Mouse (Mus musculus): ENCODE results near the gene Slf2. TPM values are rescaled to one million over a fixed set of nuclear protein-coding genes. Genes with fewer than 3 reads are reported as not detected.

Slf2 gene
- total and polyA plus RNA-seq, 3 experiments: 30.2 to 109 (median 35.4) TPM

- Histone ChIP-seq H3K27ac (ENCODE audit: control insufficient read depth, low read depth, low read length) (peak within 1 kb of the TSS; percentile 75), H3K36me3 (ENCODE audit: control insufficient read depth in 1 of 2, insufficient read depth in 2 of 2, low read length in 2 of 2) (peaks cover 0 to 7% of the 10 kb centered on the region in 2 experiments; a peak in 2 of 4 replicates), H3K4me1 (ENCODE audit: control insufficient read depth in 1 of 2, insufficient read depth in 2 of 2, low read length in 2 of 2) (peaks cover 6 to 12% of the 10 kb centered on the region in 2 experiments), H3K27me3 (ENCODE audit: control insufficient read depth in 1 of 2, insufficient read depth in 2 of 2, low read length in 2 of 2) (no peaks in the 10 kb centered on the region), H3K79me2 (ENCODE audit: control insufficient read depth, insufficient read depth, low read length, poor library complexity) (no peaks in the 10 kb centered on the region; the same call in 1 of the 2 replicates), H3K9ac (ENCODE audit: control insufficient read depth, low read depth, low read length, poor library complexity, severe bottlenecking) (peak within 1 kb of the TSS; percentile 63), H3K4me3 (ENCODE audit: control insufficient read depth in 1 of 2, insufficient read depth in 1 of 2, low read depth in 2 of 2, low read length in 2 of 2) (peak within 1 kb of the TSS; percentile 69 to 93), H3K9me3 (replicated peaks; ENCODE audit: insufficient read depth, low read length) (no peaks in the 10 kb centered on the region)
- peak; percentile 82 for DNase-seq (ENCODE audit: low read depth, low spot score)
- TF ChIP-seq BHLHE40 (IDR thresholded peaks at IDR 0.05; ENCODE audit: borderline replicate concordance, low read depth, low read length): peak; percentile 95
- 0 out of 2 replicates have a peak, but pooled peaks have one; percentile 42 for TF ChIP-seq GATA1 (IDR thresholded peaks at IDR 0.05; ENCODE audit: low read depth, low read length)
- peak; percentile 96 for TF ChIP-seq USF1 (IDR thresholded peaks at IDR 0.05; ENCODE audit: low read depth, low read length)
- TF ChIP-seq ZNF384 (IDR thresholded peaks at IDR 0.05; ENCODE audit: low read depth, low read length): no peak
- TF ChIP-seq RAD21 (IDR thresholded peaks at IDR 0.05; ENCODE audit: low read depth, low read length): no peak
- peak; percentile 17; the same call in 1 of the 2 replicates for TF ChIP-seq TCF12 (IDR thresholded peaks at IDR 0.05; ENCODE audit: low read depth, low read length)
- TF ChIP-seq POLR2A (IDR thresholded peaks at IDR 0.05; ENCODE audit: control insufficient read depth in 1 of 2, insufficient read depth in 1 of 2, low read depth in 1 of 2, low read length in 2 of 2, poor library complexity in 1 of 2): 0 out of 4 replicates have a peak, but pooled peaks of 1 of the 2 experiments have one; percentile 13
- TF ChIP-seq MAX (IDR thresholded peaks at IDR 0.05; ENCODE audit: low read length): peak; percentile 39; the same call in 1 of the 2 replicates
- peak; percentile 48; the same call in 1 of the 2 replicates for TF ChIP-seq ELF1 (IDR thresholded peaks at IDR 0.05; ENCODE audit: low read depth, low read length)
- peak; percentile 47 for TF ChIP-seq SIN3A (IDR thresholded peaks at IDR 0.05; ENCODE audit: low read length)
- TF ChIP-seq SMC3 (IDR thresholded peaks at IDR 0.05; ENCODE audit: low read depth, low read length): no peak
- peak in 1 of 2 experiments; percentile 76; a peak in 2 of 4 replicates for TF ChIP-seq USF2 (IDR thresholded peaks at IDR 0.05; ENCODE audit: borderline replicate concordance in 1 of 2, insufficient read depth in 1 of 2, low read depth in 1 of 2, low read length in 2 of 2)
- TF ChIP-seq ETS1 (IDR thresholded peaks at IDR 0.05; ENCODE audit: low read depth, low read length): peak; percentile 69
Measured at GRCm38 (mm10) chr19:45014335-45014971, 83.5 kb downstream of the Slf2 start, which contains the start of gene Lzts2. TSS of gene Lzts2 (plus strand) at chr19:45014414.

DNA sequence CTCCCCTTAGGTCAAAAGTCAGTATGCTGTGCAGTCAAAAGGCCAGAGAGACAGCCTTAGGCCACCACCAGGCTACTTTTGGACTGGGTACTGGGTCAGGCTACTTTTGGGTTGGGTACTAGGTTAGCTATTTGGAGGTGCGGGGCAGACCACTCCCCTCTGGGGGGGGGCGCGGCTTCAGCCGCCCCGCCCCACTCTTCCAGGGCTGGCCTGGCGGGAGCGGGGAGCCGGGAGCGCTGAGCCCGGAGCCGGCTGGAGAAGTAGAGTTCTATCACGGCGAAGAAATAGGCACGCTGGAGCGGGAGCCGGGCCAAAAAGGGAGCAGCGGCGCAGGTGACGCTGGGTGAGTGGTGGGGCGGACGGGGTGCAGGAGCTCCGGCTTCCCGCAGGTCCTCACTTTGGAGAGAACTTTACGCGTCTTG lies 84.0 kb downstream of the Slf2 start:
- DNase-seq (ENCODE audit: low read depth, low spot score): peak; percentile 70

More for the DNA sequence above, 84.0 kb downstream of the Slf2 start:
- H3K4me3 ChIP-seq (ENCODE audit: control insufficient read depth in 1 of 2, insufficient read depth in 1 of 2, low read depth in 2 of 2, low read length in 2 of 2): peak overlapping the region; percentile 69 to 93
- H3K9ac ChIP-seq (ENCODE audit: control insufficient read depth, low read depth, low read length, poor library complexity, severe bottlenecking): peak overlapping the region; percentile 63
- peaks cover 0 to 7% of the 10 kb centered on the region in 2 experiments; a peak in 2 of 4 replicates for H3K36me3 ChIP-seq (ENCODE audit: control insufficient read depth in 1 of 2, insufficient read depth in 2 of 2, low read length in 2 of 2)
- TF ChIP-seq POLR2AphosphoS2 (IDR thresholded peaks at IDR 0.05; ENCODE audit: low read length) (no peak), SIN3A (IDR thresholded peaks at IDR 0.05; ENCODE audit: low read length) (0 out of 2 replicates have a peak, but pooled peaks have one; percentile 11), BHLHE40 (IDR thresholded peaks at IDR 0.05; ENCODE audit: borderline replicate concordance, low read depth, low read length) (no peak), HCFC1 (IDR thresholded peaks at IDR 0.05; ENCODE audit: low read depth, low read length) (0 out of 2 replicates have a peak, but pooled peaks have one; percentile 19), E2F4 (IDR thresholded peaks at IDR 0.05; ENCODE audit: borderline replicate concordance, low read depth, low read length) (no peak), MAZ (IDR thresholded peaks at IDR 0.05; ENCODE audit: low read depth, low read length) (peak; percentile 68; the same call in 1 of the 2 replicates), MAFK (IDR thresholded peaks at IDR 0.05; ENCODE audit: borderline replicate concordance, low read depth, low read length) (no peak), NELFE (IDR thresholded peaks at IDR 0.05; ENCODE audit: low read depth, low read length) (peak; percentile 28; the same call in 1 of the 2 replicates)
- H3K79me2 ChIP-seq (ENCODE audit: control insufficient read depth, insufficient read depth, low read length, poor library complexity): no peaks in the 10 kb centered on the region; the same call in 1 of the 2 replicates
- peaks cover 6 to 12% of the 10 kb centered on the region in 2 experiments for H3K4me1 ChIP-seq (ENCODE audit: control insufficient read depth in 1 of 2, insufficient read depth in 2 of 2, low read length in 2 of 2)
- H3K27ac ChIP-seq (ENCODE audit: control insufficient read depth, low read depth, low read length): peak overlapping the region; percentile 75
- H3K27me3 ChIP-seq (ENCODE audit: control insufficient read depth in 1 of 2, insufficient read depth in 2 of 2, low read length in 2 of 2): no peaks in the 10 kb centered on the region
- no peaks in the 10 kb centered on the region for H3K9me3 ChIP-seq (replicated peaks; ENCODE audit: insufficient read depth, low read length)

Data from MEL (cell line).